Mouse (Mus musculus) lung, adult 2 months (tissue): Measurements from ENCODE around the gene Adamts15.

Experiments used
- CTCF ChIP-seq: fragments of 200-500 bp; IDR thresholded peaks from 2 replicates; pipeline ENCODE4 v1.5.1; 2011; ENCODE audit warnings: mild to moderate bottlenecking, low read length, control low read depth; ENCODE audit not compliant: insufficient read depth
- POLR2A ChIP-seq: fragments of 200-500 bp; IDR thresholded peaks from 2 replicates; pipeline ENCODE4 v1.6.1; 2011; ENCODE audit warnings: low read depth, mild to moderate bottlenecking, control low read depth, low read length, borderline replicate concordance; ENCODE audit errors: extremely low read depth

DNA sequence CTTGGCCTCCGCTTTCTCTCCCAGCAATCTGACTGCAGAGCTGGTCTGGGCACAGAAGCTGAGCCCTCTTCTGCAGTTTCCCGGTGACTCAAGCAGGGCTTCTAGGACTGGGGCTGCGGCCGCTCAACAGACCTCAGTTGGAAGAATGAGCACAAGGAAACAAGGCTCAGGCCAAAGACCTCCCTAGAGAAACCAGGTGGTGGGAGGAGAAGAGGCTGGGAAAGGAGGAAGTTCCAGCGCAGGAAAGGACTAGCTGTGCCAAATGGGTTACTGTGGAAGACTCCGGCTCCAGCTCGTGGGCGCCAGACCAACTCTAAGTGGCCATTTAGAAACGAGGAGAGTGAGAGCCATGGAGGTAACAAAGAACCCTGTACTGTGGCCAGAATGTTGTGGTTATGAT lies 2.6 kb downstream of the Adamts15 start:
- TF ChIP-seq CTCF = no peak
- no peak for TF ChIP-seq POLR2A
